Mouse (Mus musculus) cerebellum, postnatal 14 days (tissue): ENCODE results near the gene Dnmt3a.

ENCODE experiments used
- DNase-seq, 2 experiments: peaks; one replicate each; pipeline ENCODE4 v3.0.0; 2021; ENCODE audit warnings: mixed read lengths in 2 of 2

The Dnmt3a gene

DNA sequence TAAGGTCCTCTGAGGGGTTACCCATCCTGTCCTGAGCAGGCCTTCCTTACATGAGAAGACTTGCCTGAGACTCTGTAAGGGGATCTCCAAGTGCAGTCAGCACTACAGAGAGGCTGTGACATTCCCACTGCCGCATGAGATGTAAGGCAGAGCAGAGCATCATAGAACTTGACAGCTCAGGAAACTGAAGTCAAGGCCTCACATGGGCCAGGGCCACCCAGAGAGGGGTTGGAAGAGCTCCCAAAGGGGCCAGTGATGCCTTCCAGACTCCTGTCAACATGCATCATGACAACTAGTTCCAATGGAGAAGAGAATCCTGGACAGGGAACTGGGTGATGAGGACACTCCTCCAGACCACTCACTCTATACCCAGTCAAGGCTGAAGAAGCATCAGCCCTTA, 18.3 kb upstream of the Dnmt3a start:
- DNase-seq, result peak; percentile 61 to 66

- no peak for DNase-seq
Observed at GRCm38 (mm10) chr12:3788421-3789051, 17.3 kb upstream of the Dnmt3a start.

DNA sequence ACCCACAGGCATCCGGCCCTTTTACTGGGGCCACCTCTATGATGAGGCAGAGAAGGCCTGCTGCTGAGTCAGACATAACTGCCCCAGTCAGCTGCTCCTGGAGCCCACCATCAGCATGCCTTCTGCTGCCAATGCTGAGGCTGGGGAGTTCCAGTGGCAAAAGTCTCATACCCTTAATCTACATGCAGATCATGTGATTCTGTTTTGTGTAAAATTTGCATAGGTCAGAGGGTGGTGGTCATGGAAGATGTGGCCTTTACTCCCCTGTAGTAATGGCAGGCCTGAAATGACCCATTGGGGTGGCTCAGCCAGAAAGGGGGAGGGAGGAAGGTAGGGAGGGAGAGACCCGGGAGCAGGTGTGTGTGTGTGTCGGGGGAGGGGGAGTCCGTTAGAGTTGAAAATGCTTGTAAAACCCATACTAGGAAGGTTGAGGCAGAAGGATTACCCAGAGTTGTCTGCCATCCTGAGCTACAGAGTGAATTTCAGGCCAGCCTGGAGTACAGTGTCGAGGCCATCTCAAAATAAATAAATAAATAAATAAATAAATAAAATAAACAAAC, 16.1 kb upstream of the Dnmt3a start:
- DNase-seq, result no peak

GRCm38 (mm10) chr12:3791257-3791656, 14.6 kb upstream of the Dnmt3a start:
- DNase-seq, result no peak

GRCm38 (mm10) chr12:3791732-3792131, 14.1 kb upstream of the Dnmt3a start:
- DNase-seq, result peak; percentile 99

- DNase-seq, result no peak
Observed at GRCm38 (mm10) chr12:3792248-3792647, 13.6 kb upstream of the Dnmt3a start.

DNA sequence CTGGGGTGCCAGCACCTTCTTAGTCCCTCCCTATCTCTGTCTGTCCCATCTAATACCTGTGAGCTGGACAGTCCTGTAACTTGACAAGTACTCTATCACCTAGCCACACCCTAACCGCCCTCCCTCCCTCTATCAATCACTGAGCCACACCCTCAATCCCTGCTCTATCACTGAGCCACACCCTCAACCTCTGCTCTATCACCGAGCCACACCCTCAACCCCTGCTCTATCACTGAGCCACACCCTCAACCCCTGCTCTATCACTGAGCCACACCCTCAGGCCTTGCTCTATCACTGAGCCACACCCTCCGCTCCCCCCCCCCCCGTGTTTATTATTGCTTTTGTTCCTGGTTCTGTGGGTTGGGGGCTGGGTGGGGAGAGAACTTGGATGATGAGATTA, 10.2 kb upstream of the Dnmt3a start:
- no peak for DNase-seq

DNA sequence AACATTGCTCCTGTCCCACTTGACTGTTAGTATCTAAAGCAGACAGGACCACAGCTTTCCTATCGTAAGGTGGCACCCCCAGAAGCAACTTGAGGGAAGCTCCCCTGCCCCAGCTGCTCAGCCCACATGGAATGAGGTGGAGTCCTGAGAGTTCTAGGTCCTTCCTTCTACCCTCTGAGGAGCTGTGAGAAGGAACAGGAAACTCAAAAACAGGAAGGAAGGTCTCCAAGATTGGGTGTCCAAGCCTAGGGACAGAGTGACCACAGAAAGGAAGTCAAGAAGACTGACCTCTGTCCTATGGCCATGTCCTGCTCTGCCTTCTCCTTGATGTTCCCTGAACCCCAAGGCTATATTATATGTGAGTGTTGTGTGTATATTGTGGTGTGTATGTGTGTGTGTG, 6.3 kb upstream of the Dnmt3a start:
- no peak for DNase-seq

- DNase-seq, result peak; percentile 83 to 90
Observed at GRCm38 (mm10) chr12:3806271-3806684, 471 bp downstream of the Dnmt3a start.

DNA sequence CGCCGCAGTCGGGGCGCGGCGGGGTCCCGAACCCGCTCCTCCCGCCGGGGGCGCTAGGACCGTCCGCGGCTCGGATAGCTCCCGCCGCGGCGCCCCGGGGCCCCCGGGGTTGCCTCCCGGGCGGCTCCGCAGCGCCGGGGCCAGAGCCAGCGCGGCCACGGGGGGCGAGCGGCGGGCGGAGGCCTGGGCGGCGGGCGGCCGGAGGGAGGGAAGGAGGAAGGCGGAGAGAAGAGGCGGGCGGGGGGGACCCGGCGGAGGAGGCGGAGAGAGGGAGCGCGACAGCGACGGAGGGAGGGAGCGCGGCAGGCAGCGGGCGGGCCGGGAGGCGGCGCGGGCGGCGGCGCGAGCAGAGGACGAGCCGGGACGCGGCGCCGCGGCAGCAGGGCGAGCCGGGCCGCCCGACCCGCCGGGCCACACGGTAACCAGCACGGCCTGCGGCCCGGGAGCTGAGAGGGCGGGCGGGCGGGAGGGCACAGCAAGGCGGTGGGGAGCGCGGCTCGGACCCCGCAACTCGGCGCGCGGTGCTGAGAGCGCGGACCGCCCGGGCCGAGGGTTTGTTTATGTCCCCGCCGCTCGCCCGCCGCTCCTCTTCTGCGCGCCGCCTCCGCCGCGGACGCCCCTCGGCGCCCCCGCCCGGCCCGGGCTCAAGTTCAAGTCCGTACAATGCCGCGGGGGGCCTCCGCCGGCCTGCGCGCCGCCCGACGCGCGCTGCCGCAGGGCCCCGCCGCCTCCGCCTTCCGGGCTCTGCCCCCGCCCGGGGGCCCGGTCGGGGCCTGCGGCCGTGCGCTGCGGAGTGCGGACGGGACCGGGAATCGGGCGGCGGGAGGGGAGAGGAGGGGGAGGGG, 1.1 kb downstream of the Dnmt3a start:
- DNase-seq, result peak; percentile 82 to 84

GRCm38 (mm10) chr12:3807548-3808395, 2.0 kb downstream of the Dnmt3a start:
- DNase-seq, result peak; percentile 70 to 80

- DNase-seq, result no peak
Observed at GRCm38 (mm10) chr12:3808396-3808981, 2.7 kb downstream of the Dnmt3a start.

DNA sequence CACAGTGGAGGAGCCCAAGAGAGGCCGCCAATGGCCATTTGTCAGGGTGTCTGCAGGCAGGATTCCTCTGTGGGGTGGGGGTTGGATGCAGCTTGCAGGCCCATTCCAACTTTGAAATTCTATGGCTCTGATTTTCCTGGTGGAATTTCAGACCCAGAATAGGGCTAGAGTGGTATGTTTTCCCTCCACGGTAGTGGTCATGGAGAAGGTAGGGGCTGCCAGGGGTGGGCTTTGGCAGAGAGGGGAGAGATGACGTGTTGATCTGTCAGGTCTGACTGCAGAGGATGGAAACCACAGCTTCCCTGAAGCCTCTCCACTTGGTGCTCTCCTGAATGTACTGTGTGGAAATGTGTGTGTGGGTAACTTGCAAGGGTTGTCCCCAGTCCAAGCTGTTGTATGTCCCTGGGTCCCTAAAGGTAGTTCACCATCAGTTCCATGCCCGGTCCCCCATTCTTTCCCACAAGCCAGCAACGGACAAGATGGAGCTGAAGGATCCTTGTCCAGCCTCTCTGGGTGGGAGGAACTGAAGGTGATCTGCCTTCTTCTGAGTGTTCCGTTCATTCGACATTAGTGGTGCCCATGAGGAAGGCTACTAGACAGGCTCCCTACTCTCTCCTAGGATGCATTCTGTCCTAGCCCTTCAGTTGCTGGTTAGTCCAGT, 3.8 kb downstream of the Dnmt3a start:
- DNase-seq, result peak in 1 of 2 experiments; percentile 28

DNA sequence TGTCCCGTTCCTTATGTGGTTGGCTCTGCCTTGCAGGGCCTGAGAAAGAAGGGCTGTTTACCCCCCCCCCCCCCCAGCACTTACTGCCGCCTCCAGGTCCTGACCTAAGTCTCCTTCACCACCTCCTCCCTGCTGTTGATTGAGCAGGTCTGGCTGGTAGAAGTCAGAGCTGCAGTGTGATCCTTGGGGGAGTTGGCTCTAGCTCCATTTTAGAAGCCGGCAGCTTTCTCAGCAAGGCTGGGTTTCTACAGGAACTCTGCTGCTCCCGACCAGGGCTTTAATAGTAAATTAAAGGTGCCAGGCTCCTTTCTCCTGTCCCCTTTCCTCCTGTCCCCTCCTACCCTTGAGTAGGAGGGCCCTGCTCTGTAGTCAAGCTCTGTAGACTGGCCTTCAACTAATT, 4.6 kb downstream of the Dnmt3a start:
- peak; percentile 17 to 24 for DNase-seq

DNA sequence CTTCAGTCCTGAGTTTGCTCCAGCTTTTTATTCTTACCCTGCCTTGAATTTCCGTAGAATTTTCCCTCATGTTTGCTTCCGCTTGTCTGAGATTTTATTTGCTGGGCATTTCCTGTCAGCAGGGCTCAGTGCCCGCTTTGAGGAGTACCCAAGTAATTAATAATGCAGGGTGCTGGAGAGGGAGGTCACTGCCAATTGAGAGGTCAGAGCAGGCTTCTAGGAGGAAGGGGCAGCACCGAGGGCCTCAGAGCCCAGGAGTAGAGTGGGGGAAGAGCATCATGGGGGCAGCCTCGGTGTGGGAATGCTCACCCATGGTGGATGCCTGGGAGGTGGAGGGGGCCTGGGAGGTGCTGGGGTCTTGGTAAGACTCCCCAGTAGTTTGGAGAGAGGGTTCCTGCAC, 5.8 kb downstream of the Dnmt3a start:
- no peak for DNase-seq

- DNase-seq, result no peak
Observed at GRCm38 (mm10) chr12:3812251-3812650, 6.4 kb downstream of the Dnmt3a start.

- DNase-seq, result no peak
Observed at GRCm38 (mm10) chr12:3813138-3813537, 7.3 kb downstream of the Dnmt3a start.

GRCm38 (mm10) chr12:3815386-3815785, 9.6 kb downstream of the Dnmt3a start:
- peak in 1 of 2 experiments; percentile 10 for DNase-seq

DNA sequence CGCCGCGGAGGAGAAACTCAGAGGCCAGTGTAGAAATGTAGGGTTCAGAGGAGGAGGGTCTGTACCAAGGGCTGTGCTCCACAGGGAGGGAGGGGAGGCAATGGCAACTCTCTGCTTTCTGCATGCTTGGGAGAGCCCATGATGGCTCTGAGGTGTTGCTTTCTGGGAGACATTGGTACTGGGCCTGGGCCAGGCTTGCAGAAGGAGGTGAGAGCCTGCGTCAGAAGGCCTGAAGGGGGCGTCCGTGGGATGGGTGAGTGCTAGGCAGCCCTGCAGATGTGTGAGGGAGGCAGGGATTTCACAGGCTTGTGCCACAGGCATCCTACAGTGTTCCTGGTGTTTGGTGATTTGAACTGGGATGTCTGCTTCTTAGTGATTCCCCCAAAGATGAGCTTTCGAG, 11.2 kb downstream of the Dnmt3a start:
- peak; percentile 51 to 78 for DNase-seq

GRCm38 (mm10) chr12:3817566-3817965, 11.8 kb downstream of the Dnmt3a start:
- DNase-seq, result peak; percentile 70 to 72

DNA sequence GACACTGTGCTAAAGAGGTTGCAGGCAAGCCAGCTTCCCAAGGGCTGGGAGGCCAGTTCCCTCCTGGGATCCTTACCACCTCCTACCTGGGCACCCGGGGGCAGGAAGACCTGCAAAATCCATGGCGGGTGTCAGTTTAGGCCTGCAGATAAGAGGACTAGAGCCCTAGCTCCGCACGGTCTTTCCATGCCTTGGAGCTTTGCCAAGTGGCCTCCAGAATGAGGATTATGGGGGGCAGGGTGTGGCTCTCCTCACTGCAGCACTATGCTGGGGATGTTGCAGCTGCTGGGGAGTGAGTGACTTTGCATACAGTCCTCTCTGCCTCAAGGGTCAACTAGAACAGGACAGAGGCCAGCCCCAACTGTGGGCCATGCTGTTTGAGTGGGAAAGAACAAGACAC, 14.1 kb downstream of the Dnmt3a start:
- peak in 1 of 2 experiments; percentile 25 for DNase-seq

DNA sequence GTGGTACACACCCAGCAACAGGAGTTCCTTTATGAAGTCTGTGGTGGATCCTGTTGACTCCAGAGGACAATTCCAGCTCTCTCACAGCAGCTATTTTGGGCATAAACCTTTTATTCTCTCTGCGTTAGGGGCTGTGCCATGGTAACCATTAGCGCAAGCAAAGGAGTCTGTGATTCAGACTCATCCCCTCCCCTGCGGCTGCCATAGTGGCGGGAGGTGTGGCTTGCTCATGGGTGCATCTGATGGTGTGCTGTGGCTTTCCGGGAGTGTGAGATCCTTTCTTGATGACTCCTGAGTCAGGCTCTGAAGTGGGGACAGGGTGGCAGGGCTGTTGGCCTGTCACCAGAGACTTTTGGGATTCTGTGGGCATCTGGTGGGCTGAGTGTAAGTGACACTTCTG, 17.6 kb downstream of the Dnmt3a start:
- DNase-seq, result no peak
